Comparison of ENCODE assay signal across 19 mouse cellular contexts in genomic region chr1:83285866-83286265, GRCm38 (mm10).
"Had no signal": no experiment of that assay in that cellular context is flagged by ENCODE, and none has a peak within 500 bp of the region (broad histone marks: within the 10 kb centered on the region; RNA-seq: fewer than 3 reads in every experiment).

No protein-coding gene starts in this region.

- H3K9ac ChIP-seq: liver, postnatal 0 days; lung, embryonic 15.5 days; midbrain, embryonic 13.5 days; midbrain, embryonic 15.5 days; neural tube, embryonic 12.5 days; stomach, embryonic 15.5 days had no signal

- DNase-seq: liver, postnatal 0 days; lung, adult 2 months; lung, postnatal 14 days; lung, postnatal 36 days; right cerebral cortex, adult 18-20 months; right cerebral cortex, postnatal 14 days; thymus, adult 2 months; thymus, postnatal 25 days; thymus, postnatal 4 days had no signal

- H3K9me3 ChIP-seq: lung, embryonic 15.5 days; midbrain, embryonic 13.5 days; midbrain, embryonic 15.5 days; neural tube, embryonic 12.5 days; stomach, embryonic 15.5 days had no signal

- H3K4me2 ChIP-seq: lung, embryonic 15.5 days; midbrain, embryonic 11.5 days; midbrain, embryonic 13.5 days; midbrain, embryonic 15.5 days; neural tube, embryonic 12.5 days; stomach, embryonic 15.5 days had no signal

- H3K27me3 ChIP-seq: lung, embryonic 15.5 days; megakaryocyte, embryonic 14.5 days; midbrain, embryonic 13.5 days; midbrain, embryonic 15.5 days; neural tube, embryonic 12.5 days; stomach, embryonic 15.5 days had no signal

- H3K27ac ChIP-seq: lung, embryonic 15.5 days; macrophage; midbrain, embryonic 13.5 days; midbrain, embryonic 15.5 days; neural tube, embryonic 12.5 days; stomach, embryonic 15.5 days; stomach, postnatal 0 days had no signal

- H3K4me3 ChIP-seq: lung, embryonic 15.5 days; megakaryocyte, embryonic 14.5 days; midbrain, embryonic 13.5 days; midbrain, embryonic 15.5 days; neural tube, embryonic 12.5 days; stomach, embryonic 15.5 days had no signal

- H3K36me3 ChIP-seq: lung, embryonic 15.5 days; midbrain, embryonic 13.5 days; midbrain, embryonic 15.5 days; neural tube, embryonic 12.5 days; stomach, embryonic 15.5 days had no signal

- H3K4me1 ChIP-seq: lung, embryonic 15.5 days; megakaryocyte, embryonic 14.5 days; midbrain, embryonic 13.5 days; midbrain, embryonic 15.5 days; neural tube, embryonic 12.5 days; stomach, embryonic 15.5 days had no signal

- ATAC-seq: liver, postnatal 0 days; lung, postnatal 0 days; midbrain, embryonic 13.5 days; midbrain, embryonic 15.5 days had no signal
